Mouse (Mus musculus): ENCODE results near the gene Klk11. TPM values are rescaled to one million over a fixed set of nuclear protein-coding genes. Genes with fewer than 3 reads are reported as not detected.

Gene Klk11
- polyA plus RNA-seq (2017; shearing (Covaris generic)): not detected

GRCm38 (mm10) chr7:43774364-43774763 lies at the start of gene Klk11:
Gene Klk11 (plus strand): TSS chr7:43774604.

GRCm38 (mm10) chr7:43768597-43768996 lies 5.8 kb upstream of the Klk11 start, which contains the start of gene Klk12:
Gene Klk12 (plus strand): TSS chr7:43768897.

GRCm38 (mm10) chr7:43780746-43781145 lies 6.3 kb downstream of the Klk11 start, which contains the start of gene Klk10:
Gene Klk10 (plus strand): TSS chr7:43781035.

GRCm38 (mm10) chr7:43791591-43791990 lies 17.2 kb downstream of the Klk11 start, which contains the start of gene Klk9:
Gene Klk9 (plus strand): TSS chr7:43791891.

GRCm38 (mm10) chr7:43797333-43797769 lies 22.9 kb downstream of the Klk11 start, which contains the start of gene Klk8:
Gene Klk8 (plus strand): TSS chr7:43797577.

GRCm38 (mm10) chr7:43810994-43811393 lies 36.6 kb downstream of the Klk11 start, which contains the start of gene Klk7:
Gene Klk7 (plus strand): TSS chr7:43811294.

GRCm38 (mm10) chr7:43824199-43824598 lies 49.8 kb downstream of the Klk11 start, which contains the start of gene Klk6:
Gene Klk6 (plus strand): TSS chr7:43824499.

Other genes starting within 250 kb of the Klk11 start
- gene Cd33, start 230.2 kb upstream of the Klk11 start, polyA plus RNA-seq (2017; shearing (Covaris generic)): 0.27 TPM
- gene Zfp658, start 212.3 kb upstream of the Klk11 start, polyA plus RNA-seq (2017; shearing (Covaris generic)): 6.2 TPM
- 15.6 TPM for gene Zfp719, start 195.0 kb upstream of the Klk11 start, polyA plus RNA-seq (2017; shearing (Covaris generic))
- not detected for gene Zfp819, start 167.4 kb upstream of the Klk11 start, polyA plus RNA-seq (2017; shearing (Covaris generic))
- not detected for gene Ceacam18, start 139.9 kb upstream of the Klk11 start, polyA plus RNA-seq (2017; shearing (Covaris generic))
- gene Siglece, start 114.4 kb upstream of the Klk11 start, polyA plus RNA-seq (2017; shearing (Covaris generic)): 1.8 TPM
- 5.2 TPM for gene Ctu1, start 102.6 kb upstream of the Klk11 start, polyA plus RNA-seq (2017; shearing (Covaris generic))
- not detected for gene Klk14, start 84.2 kb upstream of the Klk11 start, polyA plus RNA-seq (2017; shearing (Covaris generic))
- gene Klk13, start 62.0 kb upstream of the Klk11 start, polyA plus RNA-seq (2017; shearing (Covaris generic)): not detected
- not detected for gene Klk12, start 5.7 kb upstream of the Klk11 start, polyA plus RNA-seq (2017; shearing (Covaris generic))
- 0.21 TPM for gene Klk10, start 6.4 kb downstream of the Klk11 start, polyA plus RNA-seq (2017; shearing (Covaris generic))
- 0.99 TPM for gene Klk9, start 17.3 kb downstream of the Klk11 start, polyA plus RNA-seq (2017; shearing (Covaris generic))
- gene Klk8, start 23.0 kb downstream of the Klk11 start, polyA plus RNA-seq (2017; shearing (Covaris generic)): 109 TPM
- gene Klk7, start 36.7 kb downstream of the Klk11 start, polyA plus RNA-seq (2017; shearing (Covaris generic)): not detected
- gene Klk6, start 49.9 kb downstream of the Klk11 start, polyA plus RNA-seq (2017; shearing (Covaris generic)): not detected
- not detected for gene Klk5, start 67.4 kb downstream of the Klk11 start, polyA plus RNA-seq (2017; shearing (Covaris generic))
- not detected for gene Klk4, start 106.6 kb downstream of the Klk11 start, polyA plus RNA-seq (2017; shearing (Covaris generic))
- 0.51 TPM for gene Klk15, start 159.1 kb downstream of the Klk11 start, polyA plus RNA-seq (2017; shearing (Covaris generic))
- gene Klk1b8, start 176.1 kb downstream of the Klk11 start, polyA plus RNA-seq (2017; shearing (Covaris generic)): not detected
- not detected for gene Klk1b1, start 192.1 kb downstream of the Klk11 start, polyA plus RNA-seq (2017; shearing (Covaris generic))
- 0.73 TPM for gene Klk1b9, start 201.5 kb downstream of the Klk11 start, polyA plus RNA-seq (2017; shearing (Covaris generic))
- not detected for gene Klk1b11, start 221.3 kb downstream of the Klk11 start, polyA plus RNA-seq (2017; shearing (Covaris generic))
- gene Klk1b26, start 237.6 kb downstream of the Klk11 start, polyA plus RNA-seq (2017; shearing (Covaris generic)): not detected